Mouse (Mus musculus): ENCODE results near the gene Actn4.

DNA sequence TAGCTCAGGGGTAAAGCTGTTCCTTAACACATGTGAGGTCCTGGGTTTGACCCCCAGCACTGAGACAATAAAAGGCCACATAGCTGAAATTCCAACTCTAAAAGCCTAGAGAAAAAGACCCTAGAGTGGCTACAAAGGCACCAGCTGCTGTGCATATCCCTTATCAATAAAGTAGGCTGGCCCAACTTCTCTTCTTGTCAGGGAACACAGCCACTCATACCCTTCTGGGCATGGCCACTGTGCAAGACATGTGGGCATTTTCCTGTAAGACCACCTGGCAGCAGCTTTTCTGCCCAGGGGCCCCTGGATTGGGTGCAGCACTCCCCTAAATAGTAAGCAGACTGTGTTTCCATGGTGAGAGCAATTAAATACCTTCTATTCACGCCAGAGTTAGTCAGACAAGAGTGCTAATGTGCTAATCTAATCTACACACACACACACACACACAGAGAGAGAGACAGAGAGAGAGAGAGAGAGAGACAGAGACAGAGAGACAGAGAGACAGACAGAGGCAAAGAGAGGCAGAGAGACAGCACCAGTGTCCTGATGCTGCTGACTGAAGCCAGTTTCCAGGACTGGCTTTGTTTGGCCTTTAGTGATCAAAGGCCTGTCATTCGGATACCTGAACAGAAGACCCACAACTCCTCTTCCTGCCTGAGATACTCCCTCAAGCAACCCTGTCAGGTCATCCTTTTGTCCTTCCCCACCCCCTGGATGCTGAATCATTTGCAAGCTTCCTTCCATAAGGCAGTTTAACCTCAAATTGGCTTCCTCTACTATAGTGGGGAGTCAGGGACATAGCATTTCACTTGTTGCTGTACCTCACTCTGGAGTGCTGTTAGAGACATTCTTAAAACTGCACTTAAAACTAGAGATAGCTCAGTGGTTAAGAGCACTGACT is 8.4 kb downstream of the Actn4 start:
- no peak for TF ChIP-seq POLR2A (IDR thresholded peaks at IDR 0.05; ENCODE audit: borderline replicate concordance, insufficient read depth, low read length)
- no peak for TF ChIP-seq CTCF (IDR thresholded peaks at IDR 0.05; ENCODE audit: borderline replicate concordance, insufficient read depth, low read depth, low read length)

Data from cerebellum, adult 2 months (tissue).